Mouse (Mus musculus) thymus, postnatal 10 days (tissue): ENCODE results near the gene Gm29110.
"Not testable (repeated sequence)": the region's sequence is repeated elsewhere in the genome, so short reads cannot be mapped to it uniquely, and the experiment has no call there.

Experiments
- DNase-seq, 2 experiments: peaks; one replicate each; pipeline ENCODE4 v3.0.0; 2021; ENCODE audit warnings: low spot score in 2 of 2

Gm29110 gene

DNA sequence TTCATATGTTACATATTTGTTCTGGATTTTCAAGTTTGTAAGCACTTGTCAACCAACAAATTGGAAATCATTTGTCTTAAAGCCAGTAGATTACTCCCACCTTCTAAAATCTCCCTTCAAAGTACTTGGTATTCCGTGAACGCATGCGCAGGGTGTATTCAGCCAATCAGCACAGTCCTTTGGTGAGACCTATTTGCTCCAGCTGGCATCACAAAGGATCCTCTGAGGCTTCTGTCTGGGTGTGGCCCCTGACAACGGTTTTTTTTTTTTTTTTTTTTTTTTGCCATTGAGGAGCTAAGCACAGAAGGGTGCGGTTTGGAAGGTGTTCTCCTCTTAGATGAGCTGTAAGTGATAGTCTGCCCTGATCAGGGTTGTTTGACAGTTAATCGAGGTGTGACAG, at the start of gene Gm29110:
Gm29110 (plus strand) TSS at position 301 of the 400 bp plus-strand sequence.
- not testable (repeated sequence) for DNase-seq
